Mouse (Mus musculus) olfactory bulb, adult 2 months (tissue): ENCODE measurements around the gene Stx8.

Source experiments
- CTCF ChIP-seq: fragments of 200-500 bp; IDR thresholded peaks from 2 replicates; pipeline ENCODE4 v1.5.1; 2012; ENCODE audit warnings: low read depth, mild to moderate bottlenecking, low read length, moderate library complexity; ENCODE audit not compliant: insufficient read depth
- POLR2A ChIP-seq: fragments of 200-500 bp; IDR thresholded peaks from 2 replicates; pipeline ENCODE4 v1.6.1; 2012; ENCODE audit warnings: mild to moderate bottlenecking, low read depth, low read length, moderate library complexity; ENCODE audit not compliant: insufficient read depth

GRCm38 (mm10) chr11:68188695-68189201 lies 222.8 kb downstream of the Stx8 start:
- TF ChIP-seq POLR2A (no peak), CTCF (no peak)
